Mouse (Mus musculus) limb, embryonic 15.5 days (tissue): ENCODE results near the gene Carmil1. TPM values are rescaled to one million over a fixed set of nuclear protein-coding genes. Genes with fewer than 3 reads are reported as not detected.

Experiments
- ATAC-seq: fragments of 200-750 bp; cut with Nextera tagmentation; 2 replicates; pipeline ENCODE4 v1.8.0; 2017; ENCODE audit warnings: low read depth, moderate TSS enrichment; ENCODE audit not compliant: insufficient number of reproducible peaks, low FRiP score, low TSS enrichment
- H3K27ac ChIP-seq: fragments of 300-500 bp; sonication (generic); 2 replicates; pipeline ENCODE4 v1.5.1; 2015; ENCODE audit warnings: moderate library complexity, mild to moderate bottlenecking, inconsistent platforms
- H3K27me3 ChIP-seq: fragments of 300-500 bp; sonication (generic); 2 replicates; pipeline ENCODE4 v1.6.1; 2015; ENCODE audit warnings: inconsistent platforms
- H3K36me3 ChIP-seq: fragments of 300-500 bp; sonication (generic); 2 replicates; pipeline ENCODE4 v1.6.1; 2015; ENCODE audit warnings: inconsistent platforms
- H3K4me1 ChIP-seq: fragments of 300-500 bp; sonication (generic); 2 replicates; pipeline ENCODE4 v1.6.1; 2015; ENCODE audit warnings: inconsistent platforms
- H3K4me2 ChIP-seq: fragments of 300-500 bp; sonication (generic); 2 replicates; pipeline ENCODE4 v1.6.1; 2015; ENCODE audit warnings: mild to moderate bottlenecking, inconsistent platforms
- H3K4me3 ChIP-seq: fragments of 300-500 bp; sonication (generic); 2 replicates; pipeline ENCODE4 v1.5.1; 2015; ENCODE audit warnings: mild to moderate bottlenecking, inconsistent platforms
- H3K9ac ChIP-seq: fragments of 300-500 bp; sonication (generic); 2 replicates; pipeline ENCODE4 v1.6.1; 2015; ENCODE audit warnings: inconsistent platforms
- H3K9me3 ChIP-seq: fragments of 300-500 bp; sonication (generic); 2 replicates; pipeline ENCODE4 v1.6.1; 2016; ENCODE audit warnings: inconsistent platforms
- WGBS: fragments of 180-500 bp; shearing (Covaris S2); methylation state at CpG from one replicate; pipeline ENCODE4 v1.1.7; 2015; 5-methylcytosine and 5-hydroxymethylcytosine counted together
- polyA plus RNA-seq: library from polyadenylated mRNA; unstranded; fragments of >200 nt; fragmentation: Nextera tagmentation; extraction: Ambion mirVana; gene quantifications from 2 replicates; pipeline ENCODE4 v1.2.1, GENCODE M21; 2015

Carmil1 gene
- polyA plus RNA-seq, 1 experiment from 2014 or later: 39.8 TPM

DNA sequence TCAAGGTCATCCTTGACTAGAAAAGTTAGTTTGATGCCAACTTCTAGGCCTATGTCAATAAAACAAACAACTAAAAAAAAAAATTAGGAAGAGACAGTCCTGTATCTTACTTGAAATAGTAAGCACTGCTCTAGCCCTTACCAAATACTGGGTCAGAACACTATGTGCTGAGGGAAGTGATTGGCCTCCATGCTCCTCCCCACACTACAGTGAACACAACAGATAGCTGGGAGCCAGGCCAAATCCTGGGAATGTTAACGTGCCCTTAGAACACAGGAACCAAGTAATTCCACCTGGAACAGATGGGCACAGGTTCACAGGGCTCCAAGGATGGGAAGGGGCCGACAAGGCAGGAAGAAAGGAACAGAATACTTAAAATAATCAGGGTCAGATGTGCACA is 136.5 kb downstream of the Carmil1 start:
- WGBS: 25% methylated on average over 2 of the region's 2 CpGs
- no peak overlapping the region for H3K4me2 ChIP-seq
- ATAC-seq: no peak

DNA sequence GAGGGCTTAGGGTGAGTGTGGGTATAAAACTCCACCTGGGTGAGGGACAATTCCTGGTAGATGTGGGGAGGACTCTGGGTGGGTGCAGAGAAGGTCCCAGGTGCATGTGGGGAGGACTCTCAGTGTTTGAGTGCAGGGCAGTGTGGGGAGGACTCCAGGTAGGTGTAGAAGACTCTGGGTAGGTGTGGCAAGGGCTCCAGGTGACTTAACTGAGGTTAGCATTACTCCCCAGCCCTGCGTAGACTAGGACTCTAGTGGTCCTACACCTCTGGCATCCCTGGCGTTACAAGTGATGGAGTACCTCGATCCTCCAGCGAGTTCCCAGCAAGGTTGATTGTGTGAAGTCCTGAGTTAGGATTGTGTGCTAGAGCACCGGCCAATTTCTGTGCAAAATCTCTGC is 143.8 kb downstream of the Carmil1 start:
- no peaks in the 10 kb centered on the region for H3K9me3 ChIP-seq
- H3K4me1 ChIP-seq: peaks cover 3% of the 10 kb centered on the region; the same call in 1 of the 2 replicates
- no peak overlapping the region for H3K9ac ChIP-seq
- H3K4me3 ChIP-seq: no peak overlapping the region
- 0 out of 2 replicates have a peak, but pooled peaks cover 3% of the 10 kb centered on the region for H3K36me3 ChIP-seq
- no peak for ATAC-seq
- H3K4me2 ChIP-seq: no peak overlapping the region
- 85% methylated on average over 5 of the region's 5 CpGs for WGBS
- H3K27ac ChIP-seq: no peak overlapping the region
- no peaks in the 10 kb centered on the region for H3K27me3 ChIP-seq

More for the DNA sequence above, 136.5 kb downstream of the Carmil1 start:
- Histone ChIP-seq H3K27me3 (no peaks in the 10 kb centered on the region), H3K9me3 (no peaks in the 10 kb centered on the region), H3K4me3 (no peak overlapping the region), H3K36me3 (peaks cover 3% of the 10 kb centered on the region; the same call in 1 of the 2 replicates), H3K27ac (no peak overlapping the region), H3K9ac (no peak overlapping the region), H3K4me1 (no peaks in the 10 kb centered on the region)

DNA sequence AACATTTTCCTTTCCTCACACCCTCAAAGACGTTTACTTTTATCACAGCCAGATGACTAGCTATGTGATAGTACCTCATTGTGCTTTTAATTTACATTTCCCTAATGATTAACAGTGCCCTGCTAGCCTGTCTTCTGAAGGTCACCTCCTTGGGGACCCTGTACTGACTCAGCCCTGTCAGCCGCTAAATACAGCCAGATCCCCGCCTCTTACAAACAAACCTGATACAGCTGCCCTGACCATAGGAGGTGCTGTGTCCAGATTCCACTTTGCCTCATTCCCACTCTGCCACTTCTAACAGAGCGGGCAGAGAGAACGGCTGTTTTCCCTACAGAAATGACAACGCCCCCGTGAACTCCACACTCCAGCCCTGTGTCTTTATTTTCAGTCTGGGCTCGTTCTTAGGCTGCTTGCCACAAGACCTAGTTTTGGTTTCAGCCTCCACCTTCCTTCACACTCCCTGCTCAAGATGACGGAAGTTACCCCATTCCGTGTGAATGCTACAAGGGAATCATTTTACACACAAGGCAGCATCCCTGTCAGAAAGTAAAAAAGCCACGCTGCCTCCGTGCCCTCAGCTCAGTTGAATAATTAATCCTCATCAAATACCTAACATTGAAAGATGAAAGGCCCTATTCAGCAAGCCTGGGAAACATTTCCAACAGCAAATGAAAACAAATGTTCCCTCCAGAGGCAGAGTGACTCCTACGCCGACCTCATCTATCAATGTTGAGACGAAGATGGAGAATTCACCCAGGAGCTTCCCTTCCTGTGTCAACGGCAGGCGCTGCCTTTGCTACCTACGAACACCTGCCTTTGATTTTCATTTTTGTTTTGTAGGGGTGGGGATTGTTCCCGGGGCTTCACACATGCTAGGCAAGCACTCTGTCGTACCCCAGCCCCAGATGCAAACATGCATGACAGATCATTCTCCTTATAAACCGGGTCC is 145.0 kb downstream of the Carmil1 start:
- no peak overlapping the region for H3K9ac ChIP-seq
- H3K27ac ChIP-seq: no peak overlapping the region; the same call in 1 of the 2 replicates
- no peaks in the 10 kb centered on the region for H3K36me3 ChIP-seq
- ATAC-seq: no peak
- H3K4me3 ChIP-seq: no peak overlapping the region
- H3K27me3 ChIP-seq: no peaks in the 10 kb centered on the region
- no peaks in the 10 kb centered on the region for H3K9me3 ChIP-seq
- no peak overlapping the region for H3K4me2 ChIP-seq
- H3K4me1 ChIP-seq: peaks cover 3% of the 10 kb centered on the region; the same call in 1 of the 2 replicates
- WGBS: 40% methylated on average over 21 of the region's 21 CpGs

DNA sequence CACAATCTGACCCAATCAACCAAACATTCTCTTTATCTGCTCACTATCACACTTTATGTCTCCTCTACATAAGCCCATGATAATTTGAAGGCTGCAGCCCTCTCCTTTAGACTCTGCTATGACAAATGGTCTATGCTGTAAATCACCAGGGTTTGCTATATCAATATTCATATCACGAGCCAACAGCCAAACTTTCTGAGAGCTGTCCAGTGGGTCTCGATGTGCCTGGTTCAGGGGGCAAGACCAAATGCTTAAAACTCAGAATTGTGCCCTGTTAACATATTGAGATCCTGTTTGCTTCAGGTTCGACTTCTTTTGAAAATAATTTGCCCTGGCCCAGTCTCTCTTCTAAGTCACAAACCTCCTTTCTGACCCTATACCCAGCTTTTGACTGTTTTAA is 147.7 kb downstream of the Carmil1 start:
- H3K27ac ChIP-seq: no peak overlapping the region
- peaks cover 3% of the 10 kb centered on the region; the same call in 1 of the 2 replicates for H3K4me1 ChIP-seq
- no peak for ATAC-seq
- no peaks in the 10 kb centered on the region for H3K36me3 ChIP-seq
- H3K4me3 ChIP-seq: no peak overlapping the region
- no peaks in the 10 kb centered on the region for H3K9me3 ChIP-seq
- WGBS: 92% methylated on average over 3 of the region's 3 CpGs
- no peak overlapping the region for H3K9ac ChIP-seq
- no peaks in the 10 kb centered on the region for H3K27me3 ChIP-seq
- no peak overlapping the region for H3K4me2 ChIP-seq

DNA sequence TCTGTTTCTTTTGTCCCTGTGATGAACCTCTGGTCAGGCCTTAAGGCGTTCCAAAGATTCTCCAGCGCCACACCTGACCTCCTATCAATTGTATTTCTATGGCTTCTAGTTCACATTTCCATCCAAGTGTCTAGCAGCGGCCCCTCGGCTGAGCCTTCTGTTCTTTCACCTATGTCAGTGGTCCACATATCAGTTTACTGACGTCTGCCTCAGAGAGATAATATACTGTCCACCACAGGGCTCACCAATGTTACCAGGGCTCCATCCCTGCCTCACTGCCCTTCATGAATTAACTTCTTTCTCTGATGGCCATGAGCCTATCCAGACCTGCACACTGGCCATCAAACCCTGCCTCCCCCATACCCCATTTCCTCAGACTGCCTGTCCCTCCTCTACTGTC is 149.3 kb downstream of the Carmil1 start:
- Histone ChIP-seq H3K27ac (no peak overlapping the region), H3K4me1 (peaks cover 3% of the 10 kb centered on the region; the same call in 1 of the 2 replicates), H3K36me3 (no peaks in the 10 kb centered on the region), H3K27me3 (no peaks in the 10 kb centered on the region), H3K4me2 (no peak overlapping the region), H3K4me3 (no peak overlapping the region), H3K9ac (no peak overlapping the region), H3K9me3 (no peaks in the 10 kb centered on the region)
- no peak for ATAC-seq
- WGBS: 88% methylated on average over 5 of the region's 5 CpGs

DNA sequence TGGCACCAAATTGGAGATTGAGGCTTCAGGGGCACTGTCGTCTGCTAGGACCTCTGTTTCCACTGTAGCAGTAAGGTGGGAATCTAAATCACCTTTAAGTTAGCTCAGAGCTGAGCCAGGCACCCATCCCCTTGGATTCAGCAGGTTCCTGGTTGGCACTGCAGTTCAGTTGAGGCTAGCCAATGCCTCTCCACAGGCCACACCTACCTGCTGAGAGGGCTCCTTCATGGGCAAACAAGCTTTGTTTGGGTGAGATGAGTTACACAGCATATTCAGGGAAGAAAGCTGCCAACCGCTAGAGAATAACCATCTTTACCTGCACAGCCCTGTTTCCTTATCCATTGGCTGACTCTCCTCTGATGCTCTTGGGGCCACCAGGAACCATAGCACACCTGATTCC is 149.9 kb downstream of the Carmil1 start:
- 98% methylated on average over 2 of the region's 2 CpGs for WGBS
- Histone ChIP-seq H3K9ac (no peak overlapping the region), H3K27ac (no peak overlapping the region), H3K9me3 (no peaks in the 10 kb centered on the region), H3K4me1 (peaks cover 3% of the 10 kb centered on the region; the same call in 1 of the 2 replicates), H3K4me2 (no peak overlapping the region), H3K36me3 (no peaks in the 10 kb centered on the region), H3K4me3 (no peak overlapping the region), H3K27me3 (no peaks in the 10 kb centered on the region)
- no peak for ATAC-seq

DNA sequence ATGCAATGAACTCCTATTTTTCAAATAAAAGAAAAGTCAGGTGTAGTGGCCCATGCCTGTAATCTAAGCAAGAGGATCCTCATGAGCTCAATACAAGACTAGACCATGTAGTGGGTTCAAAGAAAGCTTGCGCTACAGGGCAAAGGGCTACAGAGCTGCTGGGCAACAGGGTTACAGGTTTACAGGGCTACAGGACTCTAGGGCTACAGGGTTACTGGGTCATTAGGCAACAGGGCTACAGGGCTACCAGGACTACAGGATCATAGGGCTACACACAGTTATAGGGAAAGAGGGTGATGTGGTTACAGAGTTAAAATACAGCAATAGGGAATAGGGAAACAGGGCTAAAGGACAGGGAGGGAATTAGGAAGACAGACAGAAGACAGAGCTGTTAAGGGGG is 151.9 kb downstream of the Carmil1 start:
- H3K4me1 ChIP-seq: no peaks in the 10 kb centered on the region
- no peaks in the 10 kb centered on the region for H3K27me3 ChIP-seq
- H3K4me2 ChIP-seq: no peak overlapping the region
- no peak for ATAC-seq
- no peaks in the 10 kb centered on the region for H3K9me3 ChIP-seq
- 95% methylated on average over 1 of the region's 1 CpGs for WGBS
- no peak overlapping the region for H3K4me3 ChIP-seq
- H3K27ac ChIP-seq: no peak overlapping the region
- no peak overlapping the region for H3K9ac ChIP-seq
- H3K36me3 ChIP-seq: no peaks in the 10 kb centered on the region

DNA sequence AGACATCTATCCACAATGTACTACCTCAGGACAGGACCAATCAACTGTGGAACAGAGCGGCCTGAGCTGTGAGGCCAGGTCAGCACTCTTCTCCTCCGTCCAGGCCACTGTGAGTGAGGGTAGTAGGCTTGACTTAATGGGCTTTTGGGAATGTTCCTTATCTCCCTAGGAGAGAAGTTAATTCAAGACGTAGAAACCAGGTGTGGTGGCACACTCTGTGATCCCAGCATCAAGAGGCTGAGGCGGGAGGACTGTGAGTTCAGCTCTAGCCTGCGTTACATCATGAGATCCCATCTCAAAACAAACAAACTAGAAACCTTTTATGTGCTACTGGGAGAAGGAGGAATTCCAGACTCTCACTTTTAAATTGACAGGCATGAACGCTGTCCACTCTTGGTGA is 154.7 kb downstream of the Carmil1 start:
- Histone ChIP-seq H3K27ac (no peak overlapping the region), H3K9me3 (no peaks in the 10 kb centered on the region), H3K36me3 (peaks cover 3% of the 10 kb centered on the region), H3K4me2 (no peak overlapping the region), H3K4me3 (no peak overlapping the region), H3K9ac (no peak overlapping the region), H3K27me3 (no peaks in the 10 kb centered on the region), H3K4me1 (no peaks in the 10 kb centered on the region)
- ATAC-seq: no peak
- 51% methylated on average over 6 of the region's 6 CpGs for WGBS

DNA sequence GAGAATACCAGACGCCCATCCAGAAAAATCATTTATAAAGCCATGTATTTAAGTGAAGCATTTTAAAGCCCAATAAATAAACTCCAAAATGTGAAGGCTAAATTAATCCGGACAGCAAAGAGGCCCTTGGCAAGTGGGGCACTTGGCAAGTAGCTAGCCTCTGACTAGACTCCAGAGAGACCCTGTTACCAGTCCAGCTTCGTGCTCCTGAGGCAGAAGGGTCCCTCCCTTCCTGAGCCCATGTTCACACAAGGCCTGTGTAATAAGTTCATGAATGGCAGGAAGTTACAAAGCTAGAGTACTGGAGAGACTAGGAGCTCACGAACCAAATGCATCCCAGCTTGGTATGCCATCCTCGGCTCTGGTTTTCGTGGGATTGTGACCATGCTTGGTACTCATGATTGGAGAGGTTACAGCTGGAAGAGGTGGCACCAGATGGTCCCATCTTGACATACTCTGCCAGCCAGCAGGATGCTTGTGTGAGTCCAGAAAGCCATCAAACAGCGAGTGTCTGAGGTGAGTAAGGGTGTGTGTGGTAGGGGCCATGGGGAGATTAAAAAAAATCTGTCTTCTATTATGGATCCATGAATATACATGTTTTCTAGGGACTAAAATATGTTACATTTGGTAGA is 163.3 kb downstream of the Carmil1 start:
- no peaks in the 10 kb centered on the region for H3K9me3 ChIP-seq
- H3K27me3 ChIP-seq: no peaks in the 10 kb centered on the region
- no peaks in the 10 kb centered on the region for H3K4me1 ChIP-seq
- H3K4me3 ChIP-seq: no peak overlapping the region
- H3K36me3 ChIP-seq: peaks cover 15% of the 10 kb centered on the region
- ATAC-seq: no peak
- no peak overlapping the region for H3K27ac ChIP-seq
- no peak overlapping the region for H3K4me2 ChIP-seq
- H3K9ac ChIP-seq: no peak overlapping the region
- WGBS: 64% methylated on average over 7 of the region's 7 CpGs

DNA sequence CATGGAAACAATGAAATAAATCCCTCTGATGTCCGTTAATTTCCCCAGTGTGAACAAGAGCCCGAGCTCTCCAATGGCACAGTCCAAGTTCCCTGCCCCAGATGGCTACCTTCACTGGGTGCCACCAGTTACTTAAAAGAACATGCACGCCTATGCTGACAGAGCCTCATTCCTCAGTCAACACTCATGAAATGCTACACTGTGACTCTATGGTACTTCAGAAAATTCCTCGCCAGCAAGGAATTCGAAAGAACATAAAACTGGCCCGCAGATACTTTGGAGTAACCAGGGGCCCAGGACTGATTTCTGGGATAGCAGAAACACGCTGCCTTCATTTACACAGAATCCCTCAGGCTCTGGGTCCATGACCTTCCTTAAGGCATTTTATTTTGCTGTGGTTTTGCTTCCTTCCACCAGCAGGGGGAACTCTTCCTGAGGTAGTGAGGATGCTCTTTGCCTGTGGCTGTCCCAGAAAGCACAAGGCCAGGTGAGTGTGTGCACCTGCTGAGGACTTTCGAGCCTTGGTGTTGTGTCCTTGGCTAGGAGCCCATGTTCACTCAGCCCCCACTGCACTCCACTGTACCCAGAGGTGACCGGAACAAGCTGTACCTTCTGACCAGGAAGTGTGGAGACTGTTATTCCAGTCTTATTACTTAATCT is 167.8 kb downstream of the Carmil1 start:
- no peak for ATAC-seq

DNA sequence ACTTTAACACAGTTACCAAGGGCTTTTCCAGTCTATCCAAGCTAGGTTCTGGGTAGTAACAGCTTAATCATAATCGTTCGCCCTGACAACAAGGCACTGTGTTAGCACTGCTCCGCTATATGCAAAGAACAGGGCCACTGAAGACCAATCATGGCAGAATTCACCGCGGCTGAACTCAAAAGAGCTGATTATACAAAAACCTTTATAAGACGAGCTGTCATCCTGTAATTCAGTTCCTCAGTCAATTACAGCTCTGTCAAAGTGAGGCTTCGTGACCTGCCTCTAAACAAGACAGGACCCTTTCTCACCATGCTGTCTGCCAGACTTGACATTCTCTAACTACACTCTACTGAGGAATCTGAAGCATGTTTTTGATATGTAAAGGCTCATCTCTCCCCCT is 170.3 kb downstream of the Carmil1 start:
- Histone ChIP-seq H3K4me2 (no peak overlapping the region), H3K4me3 (no peak overlapping the region), H3K36me3 (peaks cover 11% of the 10 kb centered on the region; the same call in 1 of the 2 replicates), H3K9ac (no peak overlapping the region), H3K9me3 (no peaks in the 10 kb centered on the region), H3K27ac (no peak overlapping the region), H3K27me3 (no peaks in the 10 kb centered on the region), H3K4me1 (0 out of 2 replicates have a peak, but pooled peaks cover 5% of the 10 kb centered on the region)
- ATAC-seq: no peak
- 85% methylated on average over 7 of the region's 7 CpGs for WGBS

More for the DNA sequence above, 167.8 kb downstream of the Carmil1 start:
- H3K9ac ChIP-seq: no peak overlapping the region
- no peaks in the 10 kb centered on the region for H3K4me1 ChIP-seq
- H3K4me2 ChIP-seq: no peak overlapping the region
- peaks cover 8% of the 10 kb centered on the region; the same call in 1 of the 2 replicates for H3K36me3 ChIP-seq
- no peak overlapping the region for H3K4me3 ChIP-seq
- no peaks in the 10 kb centered on the region for H3K9me3 ChIP-seq
- H3K27me3 ChIP-seq: no peaks in the 10 kb centered on the region
- no peak overlapping the region for H3K27ac ChIP-seq
- 66% methylated on average over 9 of the region's 9 CpGs for WGBS
